Mouse (Mus musculus) ovary, adult 18-20 months (tissue): Measurements from ENCODE around the gene Pgm3.
A peak's percentile ranks its signal among the peaks of the same experiment; 100 is the strongest.

ENCODE experiments used
- DNase-seq: peaks from one replicate; pipeline ENCODE4 v3.0.0; 2022; ENCODE audit warnings: low spot score, mixed read lengths

Gene Pgm3

DNA sequence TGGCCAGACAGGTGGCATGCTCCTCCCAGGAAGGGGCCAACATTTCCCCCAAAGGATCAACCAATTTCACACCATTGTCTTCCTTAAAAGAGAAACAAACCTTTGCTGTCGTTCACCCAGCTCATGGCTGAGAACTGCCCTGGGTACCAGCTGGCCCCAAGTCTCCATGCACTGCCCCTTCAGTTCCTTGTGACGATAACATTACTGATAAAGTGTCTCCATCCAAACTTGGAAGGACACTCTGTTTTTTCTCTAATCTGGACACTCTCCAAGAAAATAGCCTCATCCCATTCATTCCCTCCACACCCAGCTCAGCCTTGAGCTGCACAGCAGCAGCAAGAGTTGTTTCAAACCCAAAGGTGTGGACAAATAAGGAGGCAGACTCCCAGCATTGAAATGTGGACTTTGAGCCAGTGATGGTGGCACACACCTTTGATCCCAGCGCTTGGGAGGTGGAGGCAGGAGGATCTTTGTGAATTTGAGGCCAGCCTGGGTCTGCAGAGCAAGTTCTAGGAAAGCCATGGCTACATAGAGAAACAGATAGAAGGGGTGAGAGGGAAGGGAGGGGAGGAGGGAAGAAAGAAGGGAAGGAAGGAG, 2.2 kb downstream of the Pgm3 start:
- DNase-seq: peak; percentile 24

DNA sequence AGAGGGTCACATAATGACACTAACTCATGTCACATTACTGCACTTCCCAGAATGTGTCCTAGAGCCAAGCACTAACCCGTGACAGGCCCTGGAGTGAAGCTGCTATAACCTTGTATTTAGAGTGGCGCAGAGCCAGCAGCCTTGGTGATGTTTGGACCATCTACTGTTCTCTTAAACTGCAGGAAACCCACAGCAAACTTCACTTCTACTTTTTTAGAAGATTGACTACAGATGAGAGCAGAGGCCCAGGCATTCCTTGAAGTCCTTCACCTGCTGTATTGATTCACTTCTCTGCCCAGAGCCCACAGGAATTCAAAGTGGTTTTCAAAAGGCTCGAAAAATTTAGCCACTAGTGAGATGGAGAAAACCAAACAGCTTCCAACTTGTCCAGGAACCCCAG, 11.1 kb downstream of the Pgm3 start:
- no peak for DNase-seq

GRCm38 (mm10) chr9:86554641-86555040, 17.0 kb downstream of the Pgm3 start:
- no peak for DNase-seq

DNA sequence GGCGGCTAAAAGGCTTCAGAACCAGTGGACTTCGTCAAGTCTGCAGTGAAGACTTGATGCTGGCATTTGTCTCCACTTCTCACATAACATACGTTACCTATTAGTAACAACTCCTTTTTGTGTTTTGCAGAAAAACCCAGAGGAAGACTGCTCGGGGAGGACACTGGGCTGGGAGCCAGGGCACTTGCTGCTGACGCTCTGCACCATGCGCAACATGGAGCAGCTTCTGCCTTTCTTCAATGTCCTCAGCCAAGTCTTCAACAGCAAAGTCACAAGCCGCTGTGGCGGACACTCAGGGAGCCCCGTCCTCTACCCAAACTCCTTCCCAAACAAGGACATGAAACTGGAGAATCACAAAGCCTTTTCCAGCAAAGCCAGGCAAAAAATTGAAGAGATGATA, 17.8 kb downstream of the Pgm3 start:
- no peak for DNase-seq

DNA sequence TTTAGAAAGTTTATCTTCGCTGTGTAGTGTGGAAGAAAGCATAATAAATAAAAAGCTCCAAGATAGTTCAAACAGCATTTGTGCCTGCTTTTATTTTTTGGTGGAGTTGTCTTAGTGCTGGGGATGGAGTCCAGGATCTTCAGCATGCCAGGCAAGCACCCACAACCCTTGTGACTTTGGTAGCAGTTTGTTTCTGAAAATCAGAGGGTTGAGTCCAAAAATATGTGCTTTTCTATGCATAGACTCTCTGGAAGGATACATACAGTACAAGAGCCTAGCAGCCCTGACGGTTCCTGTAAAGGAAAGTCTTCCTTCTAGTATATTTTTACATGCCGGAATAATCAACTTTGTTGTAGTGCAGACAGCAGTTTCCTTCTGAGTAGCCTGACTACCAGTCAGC, 20.9 kb downstream of the Pgm3 start:
- DNase-seq: no peak

GRCm38 (mm10) chr9:86549637-86550162, 21.9 kb downstream of the Pgm3 start:
- no peak for DNase-seq

- no peak for DNase-seq
Measured at GRCm38 (mm10) chr9:86544559-86544958, 27.1 kb downstream of the Pgm3 start.

- no peak for DNase-seq
Measured at GRCm38 (mm10) chr9:86543451-86543850, 28.2 kb downstream of the Pgm3 start.

DNA sequence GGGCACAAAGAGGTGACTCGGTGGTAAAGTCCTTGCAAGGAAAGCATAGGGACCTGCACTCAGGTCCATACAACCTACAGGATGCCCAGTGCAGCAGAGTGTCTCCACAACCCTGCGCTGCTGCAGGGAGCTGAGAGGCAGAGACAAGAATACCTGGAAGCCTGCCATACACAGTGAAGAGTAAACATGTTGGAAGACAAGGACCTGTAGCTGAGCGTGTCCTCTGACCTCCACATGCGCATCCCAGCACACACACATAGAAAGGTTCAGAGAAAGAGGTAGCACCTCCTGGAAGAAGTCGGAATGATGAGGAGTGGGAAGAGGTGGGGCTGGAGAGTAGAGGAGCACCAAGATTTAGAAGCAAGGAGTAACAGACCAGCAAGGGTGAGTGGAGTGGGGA, 37.6 kb downstream of the Pgm3 start:
- DNase-seq: no peak

GRCm38 (mm10) chr9:86525600-86525999, 46.0 kb downstream of the Pgm3 start:
- DNase-seq: peak; percentile 39

GRCm38 (mm10) chr9:86522335-86522734, 49.3 kb downstream of the Pgm3 start:
- DNase-seq: no peak

- no peak for DNase-seq
Measured at GRCm38 (mm10) chr9:86514798-86515197, 56.8 kb downstream of the Pgm3 start.

DNA sequence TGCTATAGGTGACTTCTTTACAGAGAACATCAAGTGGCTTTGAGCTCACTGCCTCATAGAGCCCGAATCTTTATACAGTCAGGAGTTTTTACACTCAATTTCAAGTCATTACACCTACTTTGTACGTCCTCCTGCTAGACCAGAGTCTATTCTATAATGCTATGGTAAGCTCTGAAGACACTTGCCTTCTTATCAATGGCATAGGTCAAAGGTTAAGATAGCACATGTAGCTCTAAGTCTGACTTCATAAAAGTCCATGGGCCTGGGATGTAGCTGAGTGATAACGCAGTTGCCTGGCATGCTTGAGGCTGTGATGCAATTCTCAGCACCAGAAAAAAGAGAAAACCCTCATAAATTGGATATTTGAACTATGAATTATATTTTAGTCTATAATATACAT, 57.3 kb downstream of the Pgm3 start:
- DNase-seq: no peak

DNA sequence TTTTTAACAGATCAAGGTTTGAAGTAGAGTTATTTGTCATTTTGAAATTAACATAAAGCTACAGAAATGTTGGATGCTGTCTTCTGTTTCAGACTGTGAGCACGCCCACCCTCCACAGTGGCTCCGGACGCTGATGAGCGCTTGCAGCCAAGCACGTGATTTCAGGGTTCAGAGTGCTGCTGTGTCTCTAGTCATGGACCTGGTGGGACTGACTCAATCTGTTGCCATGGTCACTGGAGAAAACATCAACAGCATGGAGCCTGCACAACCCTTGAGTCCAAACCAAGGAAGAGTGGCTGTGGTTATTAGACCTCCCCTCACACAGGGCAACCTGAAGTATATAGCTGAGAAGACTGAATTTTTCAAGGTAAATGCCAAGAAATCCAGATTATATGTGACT, 57.9 kb downstream of the Pgm3 start:
- DNase-seq: no peak

DNA sequence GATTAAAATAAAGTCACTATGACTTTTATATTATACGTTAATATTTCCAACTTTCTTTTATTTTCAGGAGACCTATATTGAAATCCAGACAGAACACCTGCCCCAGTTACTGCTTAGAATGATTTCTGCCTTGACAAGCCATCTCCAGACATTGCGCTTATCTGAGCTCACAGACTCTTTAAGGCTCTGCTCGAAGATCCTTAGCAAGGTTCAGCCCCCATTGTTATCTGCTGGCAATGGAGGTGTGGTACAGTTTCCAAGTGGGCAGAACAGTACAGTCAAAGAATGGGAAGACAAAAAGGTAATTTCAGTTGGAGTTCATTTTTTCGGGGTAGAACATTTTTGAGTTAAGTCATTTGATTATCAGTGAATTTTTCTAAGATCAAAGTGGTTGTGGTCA, 64.2 kb downstream of the Pgm3 start:
- no peak for DNase-seq
